ENCODE assay signal across 16 mouse cellular contexts in the genomic region with DNA sequence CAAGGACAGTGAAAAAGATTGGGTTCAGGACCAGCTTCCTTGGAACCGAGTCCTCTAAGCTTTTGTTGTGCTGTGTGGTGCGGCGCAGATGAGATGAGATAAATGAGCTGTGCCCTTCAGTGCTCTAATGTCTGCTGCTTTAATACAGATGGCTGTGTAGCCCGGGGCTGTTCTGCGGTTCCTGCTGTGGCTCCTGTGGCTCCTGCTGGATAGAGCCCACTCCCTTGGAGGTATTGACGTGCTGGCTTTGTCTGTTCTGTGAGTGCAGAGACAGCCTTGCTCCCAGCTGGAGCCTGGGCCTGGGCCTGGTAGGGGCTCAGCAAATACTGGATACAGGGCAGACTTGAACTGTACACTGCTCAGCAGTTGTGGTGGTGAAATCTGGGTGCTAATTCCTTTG. TPM values are rescaled to one million over a fixed set of nuclear protein-coding genes. Genes with fewer than 3 reads are reported as not detected.
DNase-seq lines count a peak whose midpoint lies in the region; ATAC-seq lines count a peak whose summit lies in the region.
"Had no signal": no experiment of that assay in that cellular context is flagged by ENCODE, and none has a peak within 500 bp of the region (broad histone marks: within the 10 kb centered on the region; RNA-seq: fewer than 3 reads in every experiment).

No protein-coding gene starts in this region.

- intact Hi-C loops in left cerebral cortex, postnatal 10 days (cut with DNase I), result no loop called here

- H3K27ac ChIP-seq in liver, embryonic 12.5 days, result 0 out of 2 replicates have a peak overlapping the region, but pooled peaks have one; percentile 28
- peak overlapping the region; percentile 63 for H3K27ac ChIP-seq in hindbrain, embryonic 13.5 days
- peak overlapping the region; percentile 58 for H3K27ac ChIP-seq in neural tube, embryonic 15.5 days (replicated peaks)
- H3K27ac ChIP-seq: liver, embryonic 15.5 days had no signal

- H3K27me3 ChIP-seq in liver, embryonic 12.5 days (replicated peaks), result no peaks in the 10 kb centered on the region
- H3K27me3 ChIP-seq in hindbrain, embryonic 13.5 days, result no peaks in the 10 kb centered on the region
- H3K27me3 ChIP-seq in neural tube, embryonic 15.5 days (replicated peaks), result no peaks in the 10 kb centered on the region
- H3K27me3 ChIP-seq: liver, embryonic 15.5 days; megakaryocyte, embryonic 14.5 days had no signal

- no peak for DNase-seq in liver
- no peak for DNase-seq in kidney, adult 8-10 months
- no peak for DNase-seq in left cerebral cortex, postnatal 10 days (ENCODE audit: extremely low spot score in 1 of 2, low spot score in 2 of 2)
- DNase-seq: adrenal gland, adult 8-10 months; cerebellum, adult 11-12 months; cerebellum, postnatal 36 days; forebrain, postnatal 0 days; kidney, postnatal 4 days; lung, postnatal 10 days; thymus, postnatal 36 days had no signal

- ATAC-seq in liver, embryonic 12.5 days, result peak; percentile 20; the same call in 1 of the 2 replicates
- ATAC-seq in hindbrain, embryonic 13.5 days (ENCODE audit: low FRiP score), result peak; percentile 72
- peak; percentile 36 for ATAC-seq in megakaryocyte-erythroid progenitor cell, adult 5-6 weeks (replicated peaks; ENCODE audit: low FRiP score, low TSS enrichment, poor library complexity, severe bottlenecking)
- peak; percentile 48; the same call in 1 of the 2 replicates for ATAC-seq in neural tube, embryonic 15.5 days (ENCODE audit: low FRiP score)
- ATAC-seq: forebrain, postnatal 0 days had no signal

- H3K36me3 ChIP-seq in liver, embryonic 12.5 days, result peaks cover 45% of the 10 kb centered on the region
- H3K36me3 ChIP-seq in hindbrain, embryonic 13.5 days, result peaks cover 31% of the 10 kb centered on the region
- H3K36me3 ChIP-seq in neural tube, embryonic 15.5 days, result peaks cover 12% of the 10 kb centered on the region

- H3K4me3 ChIP-seq in liver, embryonic 12.5 days, result no peak overlapping the region
- H3K4me3 ChIP-seq in hindbrain, embryonic 13.5 days, result no peak overlapping the region
- H3K4me3 ChIP-seq in neural tube, embryonic 15.5 days (replicated peaks), result no peak overlapping the region
- H3K4me3 ChIP-seq: liver, embryonic 15.5 days; megakaryocyte, embryonic 14.5 days had no signal

- H3K4me1 ChIP-seq in liver, embryonic 12.5 days, result peaks cover 70% of the 10 kb centered on the region
- peaks cover 25% of the 10 kb centered on the region for H3K4me1 ChIP-seq in hindbrain, embryonic 13.5 days (replicated peaks)
- H3K4me1 ChIP-seq in neural tube, embryonic 15.5 days, result peaks cover 24% of the 10 kb centered on the region

- no peaks in the 10 kb centered on the region for H3K9me3 ChIP-seq in liver, embryonic 12.5 days (replicated peaks)
- no peaks in the 10 kb centered on the region for H3K9me3 ChIP-seq in hindbrain, embryonic 13.5 days
- no peaks in the 10 kb centered on the region for H3K9me3 ChIP-seq in neural tube, embryonic 15.5 days (replicated peaks)
- H3K9me3 ChIP-seq: liver, embryonic 15.5 days; megakaryocyte, embryonic 14.5 days had no signal

- no peak overlapping the region for H3K4me2 ChIP-seq in liver, embryonic 12.5 days
- H3K4me2 ChIP-seq in hindbrain, embryonic 13.5 days, result no peak overlapping the region
- H3K4me2 ChIP-seq in neural tube, embryonic 15.5 days, result no peak overlapping the region
- H3K4me2 ChIP-seq: liver, embryonic 15.5 days had no signal

- 61% methylated on average over 6 of the region's 6 CpGs for WGBS in liver, embryonic 12.5 days (ENCODE audit: insufficient replicate concordance)
- WGBS in hindbrain, embryonic 13.5 days, result 49% methylated on average over 6 of the region's 6 CpGs
- WGBS in neural tube, embryonic 15.5 days, result 41% methylated on average over 6 of the region's 6 CpGs

- H3K9ac ChIP-seq in liver, embryonic 12.5 days, result no peak overlapping the region
- no peak overlapping the region; the same call in 1 of the 2 replicates for H3K9ac ChIP-seq in hindbrain, embryonic 13.5 days
- H3K9ac ChIP-seq in neural tube, embryonic 15.5 days (replicated peaks), result no peak overlapping the region
- H3K9ac ChIP-seq: forebrain, postnatal 0 days; liver, embryonic 15.5 days had no signal

RNA-seq across cellular contexts. Expression of a gene that starts 34.0 kb away (rescaled TPM):
- 21.6 and 22.3 TPM in 2 replicates for polyA plus RNA-seq in liver, embryonic 12.5 days (2016; fragmentation: Nextera tagmentation; extraction: Ambion mirVana)
- polyA plus RNA-seq in hindbrain, embryonic 13.5 days (2015; fragmentation: Nextera tagmentation; extraction: Ambion mirVana), result 117 and 131 TPM in 2 replicates
- total RNA-seq in megakaryocyte-erythroid progenitor cell, adult 5-6 weeks (2014; fragmentation: Nextera tagmentation), result 92.6 and 101 TPM in 2 replicates
- 55.3 and 57.6 TPM in 2 replicates for total RNA-seq in megakaryocyte-erythroid progenitor cell, adult 5-6 weeks (2017)
- polyA plus RNA-seq in neural tube, embryonic 15.5 days (2015; fragmentation: Nextera tagmentation; extraction: Ambion mirVana), result 74.7 and 88.1 TPM in 2 replicates
- 100 to 1,000 TPM; 143 to 154 TPM for total RNA-seq in left cerebral cortex, postnatal 10 days (2021)

Comparison
In these comparisons a context has a peak if more than half of its experiments do, and no peak if none do; other contexts are left out.
1. ATAC-seq: peak in every context shown above with its lines; median percentile 72 in hindbrain, embryonic 13.5 days; 48 in neural tube, embryonic 15.5 days; 36 in megakaryocyte-erythroid progenitor cell, adult 5-6 weeks; 20 in liver, embryonic 12.5 days.